8 mouse cellular contexts compared by ENCODE assay signal in the genomic region with DNA sequence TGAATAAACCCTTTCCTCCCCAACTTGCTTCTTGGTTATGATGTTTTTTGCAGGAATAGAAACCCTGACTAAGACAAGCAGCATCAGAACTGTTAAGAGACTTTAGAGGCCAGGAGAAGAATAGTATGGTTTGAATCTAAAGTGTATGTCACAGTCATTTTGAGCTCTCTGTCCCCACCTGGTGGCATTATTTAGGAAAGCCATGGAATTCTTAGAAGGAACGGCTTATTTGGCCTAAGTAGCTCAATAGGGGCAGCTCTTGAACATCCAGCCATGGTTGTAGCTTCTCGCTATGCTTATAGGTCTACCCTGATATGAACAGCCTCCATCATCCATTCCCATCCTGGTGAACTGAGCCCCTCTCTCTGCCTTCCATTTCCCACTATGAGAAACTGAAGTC. TPM values are rescaled to one million over a fixed set of nuclear protein-coding genes. Genes with fewer than 3 reads are reported as not detected.
DNase-seq lines count a peak whose midpoint lies in the region; ATAC-seq and TF ChIP-seq lines count a peak whose summit lies in the region.

No protein-coding gene starts in this region.

- H3K27me3 ChIP-seq in heart, embryonic 12.5 days (replicated peaks): no peaks in the 10 kb centered on the region; the same call in none of the 2 replicates
- no peaks in the 10 kb centered on the region for H3K27me3 ChIP-seq in stomach, postnatal 0 days (ENCODE audit: control insufficient read depth, insufficient read depth, low read length)

- no peak overlapping the region for H3K27ac ChIP-seq in heart, embryonic 12.5 days (ENCODE audit: poor library complexity, severe bottlenecking)
- no peak overlapping the region for H3K27ac ChIP-seq in ES-E14 (ENCODE audit: insufficient read depth, low read depth, low read length, poor library complexity, severe bottlenecking)
- no peak overlapping the region for H3K27ac ChIP-seq in stomach, postnatal 0 days (replicated peaks)

- no peak overlapping the region for H3K4me3 ChIP-seq in heart, embryonic 12.5 days
- no peak overlapping the region for H3K4me3 ChIP-seq in ES-E14 (ENCODE audit: insufficient read depth in 1 of 2, low read depth in 1 of 2, low read length in 2 of 2, poor library complexity in 1 of 2, severe bottlenecking in 1 of 2)
- H3K4me3 ChIP-seq in stomach, postnatal 0 days (ENCODE audit: low read depth, low read length): no peak overlapping the region

- no peak overlapping the region for H3K4me2 ChIP-seq in heart, embryonic 12.5 days
- no peak overlapping the region for H3K4me2 ChIP-seq in stomach, postnatal 0 days (replicated peaks; ENCODE audit: low read depth)

- no peaks in the 10 kb centered on the region for H3K36me3 ChIP-seq in heart, embryonic 12.5 days
- H3K36me3 ChIP-seq in ES-E14 (ENCODE audit: control insufficient read depth, insufficient read depth, low read length, poor library complexity, severe bottlenecking): no peaks in the 10 kb centered on the region
- no peaks in the 10 kb centered on the region for H3K36me3 ChIP-seq in stomach, postnatal 0 days (ENCODE audit: control insufficient read depth, insufficient read depth, low read length)

- peaks cover 6% of the 10 kb centered on the region; the same call in 1 of the 2 replicates for H3K4me1 ChIP-seq in heart, embryonic 12.5 days (replicated peaks)
- no peaks in the 10 kb centered on the region for H3K4me1 ChIP-seq in ES-E14 (ENCODE audit: control insufficient read depth in 2 of 2, insufficient read depth in 2 of 2, low read length in 2 of 2, poor library complexity in 1 of 2)
- H3K4me1 ChIP-seq in stomach, postnatal 0 days (replicated peaks; ENCODE audit: control insufficient read depth, insufficient read depth): no peaks in the 10 kb centered on the region

- H3K9me3 ChIP-seq in heart, embryonic 12.5 days (replicated peaks): no peaks in the 10 kb centered on the region
- H3K9me3 ChIP-seq in ES-E14 (ENCODE audit: control insufficient read depth, insufficient read depth, low read depth, low read length): no peaks in the 10 kb centered on the region
- no peaks in the 10 kb centered on the region for H3K9me3 ChIP-seq in stomach, postnatal 0 days (ENCODE audit: control insufficient read depth, low read length)

- H3K9ac ChIP-seq in heart, embryonic 12.5 days: no peak overlapping the region
- no peak overlapping the region for H3K9ac ChIP-seq in ES-E14 (ENCODE audit: insufficient read depth, low read depth, low read length, poor library complexity, severe bottlenecking)
- H3K9ac ChIP-seq in stomach, postnatal 0 days (ENCODE audit: low read length): no peak overlapping the region

- no peak for ATAC-seq in heart, embryonic 12.5 days (ENCODE audit: insufficient number of reproducible peaks, low FRiP score)
- ATAC-seq in stomach, postnatal 0 days (ENCODE audit: low FRiP score, low TSS enrichment): no peak

- TF ChIP-seq CTCF in stomach, postnatal 0 days (IDR thresholded peaks at IDR 0.05; ENCODE audit: low read depth): peak; percentile 76

- no peak for TF ChIP-seq EP300 in stomach, postnatal 0 days (optimal IDR thresholded peaks at IDR 0.05)

- intact Hi-C loops in left cerebral cortex, postnatal 4 days (cut with DNase I): no loop called here

- peak; percentile 33 for DNase-seq in heart, postnatal 4 days
- DNase-seq in 3T3-L1 (ENCODE audit: low read depth, low spot score) (peak; percentile 87), ES-E14 (ENCODE audit: low read depth, low spot score) (peak; percentile 66)
- DNase-seq in embryo, embryonic 11 days: peak; percentile 61
- DNase-seq in left cerebral cortex, postnatal 4 days: peak; percentile 6
- DNase-seq in stomach, postnatal 0 days (ENCODE audit: low spot score): peak; percentile 16
- DNase-seq in spleen, postnatal 36 days (ENCODE audit: low spot score in 2 of 2): no peak

- in situ Hi-C loops in ES-E14 (cut with MboI; ENCODE audit: low sequenced_read_pairs in 2 of 2, unreplicated experiment in 2 of 2): loop anchor here in 1 of 2 experiments (10.0 kb wide), 1 partner anchor 410 kb away; no protein-coding TSS in a partner anchor

- WGBS in heart, embryonic 12.5 days: 49% methylated on average over 2 of the region's 2 CpGs
- 48% methylated on average over 2 of the region's 2 CpGs for WGBS in stomach, postnatal 0 days

TF ChIP-seq in ES-E14, 5 proteins besides CTCF, POLR2A, EP300 and RAD21:
- TF ChIP-seq ZC3H11A (IDR thresholded peaks at IDR 0.05; ENCODE audit: borderline replicate concordance, low read depth, low read length): 0 out of 2 replicates have a peak, but pooled peaks have one; percentile 22
- no peak for TF ChIP-seq CHD2 (IDR thresholded peaks at IDR 0.05; ENCODE audit: low read depth, low read length)
TF ChIP-seq in ES-E14: peak in this region for 1.

RNA-seq across cellular contexts. Expression of gene Prdx6b, which starts 17.1 kb away (rescaled TPM):
- not detected for total RNA-seq in heart, postnatal 4 days (2021)
- not detected in 2 replicates for polyA plus RNA-seq in heart, embryonic 12.5 days (2016; fragmentation: Nextera tagmentation; extraction: Ambion mirVana)
- total RNA-seq in ES-E14 (2012; rRNA removed): not detected in 2 replicates
- not detected for total RNA-seq in left cerebral cortex, postnatal 4 days (2021)
- not detected in 2 replicates for polyA plus RNA-seq in stomach, postnatal 0 days (2015; fragmentation: Nextera tagmentation; extraction: Ambion mirVana)

RNA-seq across cellular contexts. Expression of gene Dnajc10, which starts 40.1 kb away (rescaled TPM):
- 10 to 100 TPM; 50.7 to 52.0 TPM for total RNA-seq in heart, postnatal 4 days (2021)
- polyA plus RNA-seq in heart, embryonic 12.5 days (2016; fragmentation: Nextera tagmentation; extraction: Ambion mirVana): 70.5 and 72.9 TPM in 2 replicates
- 78.3 and 78.4 TPM in 2 replicates for total RNA-seq in ES-E14 (2012; rRNA removed)
- total RNA-seq in left cerebral cortex, postnatal 4 days (2021): 10 to 100 TPM; 65.3 to 65.4 TPM
- 48.6 and 50.2 TPM in 2 replicates for polyA plus RNA-seq in stomach, postnatal 0 days (2015; fragmentation: Nextera tagmentation; extraction: Ambion mirVana)

Comparison
In these comparisons a context has a peak if more than half of its experiments do, and no peak if none do; other contexts are left out.
1. DNase-seq: peak in heart, postnatal 4 days (single experiment), 3T3-L1 (single experiment), ES-E14 (single experiment), embryo, embryonic 11 days (single experiment), left cerebral cortex, postnatal 4 days (single experiment) and stomach, postnatal 0 days (single experiment); none in spleen, postnatal 36 days (0 of 2).